Mouse (Mus musculus) forebrain, embryonic 13.5 days (tissue): ENCODE measurements at regions not wholly inside any gene's neighbourhood (a gene's known extent, or its start where the extent isn't known, plus 50 kb on each side); places are given as distances from the start of the nearest gene placed in this dataset.
A peak's percentile ranks its signal among the peaks of the same experiment; 100 is the strongest.
"Not testable (repeated sequence)": the region's sequence is repeated elsewhere in the genome, so short reads cannot be mapped to it uniquely, and the experiment has no call there.

Experiments
- ATAC-seq: fragments of 200-750 bp; cut with Nextera tagmentation; 2 replicates; pipeline ENCODE4 v1.8.0; 2017
- H3K27ac ChIP-seq: fragments of 300-500 bp; sonication (generic); 2 replicates; pipeline ENCODE4 v1.5.1; 2015; ENCODE audit warnings: inconsistent platforms, mild to moderate bottlenecking, moderate library complexity
- H3K27me3 ChIP-seq: fragments of 300-500 bp; sonication (generic); 2 replicates; pipeline ENCODE4 v1.6.1; 2015; ENCODE audit warnings: mild to moderate bottlenecking, inconsistent platforms
- H3K36me3 ChIP-seq: fragments of 300-500 bp; sonication (generic); 2 replicates; pipeline ENCODE4 v1.6.1; 2015; ENCODE audit warnings: mild to moderate bottlenecking, inconsistent platforms; ENCODE audit not compliant: poor library complexity, severe bottlenecking
- H3K4me1 ChIP-seq: fragments of 300-500 bp; sonication (generic); 2 replicates; pipeline ENCODE4 v1.6.1; 2015; ENCODE audit warnings: inconsistent platforms
- H3K4me2 ChIP-seq: fragments of 300-500 bp; sonication (generic); 2 replicates; pipeline ENCODE4 v1.6.1; 2015; ENCODE audit warnings: inconsistent platforms, mild to moderate bottlenecking, moderate library complexity
- H3K4me3 ChIP-seq: fragments of 300-500 bp; sonication (generic); 2 replicates; pipeline ENCODE4 v1.5.1; 2015; ENCODE audit warnings: mild to moderate bottlenecking, inconsistent platforms
- H3K9ac ChIP-seq: fragments of 300-500 bp; sonication (generic); 2 replicates; pipeline ENCODE4 v1.6.1; 2015; ENCODE audit warnings: mild to moderate bottlenecking, inconsistent platforms
- H3K9me3 ChIP-seq: fragments of 300-500 bp; sonication (generic); replicated peaks from 2 replicates; pipeline ENCODE4 v1.6.1; 2016; ENCODE audit warnings: inconsistent platforms
- WGBS: fragments of 180-500 bp; shearing (Covaris S2); methylation state at CpG from one replicate; pipeline ENCODE4 v1.1.7; 2015; 5-methylcytosine and 5-hydroxymethylcytosine counted together

GRCm38 (mm10) chr15:96078580-96078979 is 208.7 kb upstream of the Arid2 start:
- no peak for ATAC-seq
- Histone ChIP-seq H3K4me3 (no peak overlapping the region), H3K4me2 (no peak overlapping the region), H3K27ac (no peak overlapping the region), H3K36me3 (no peaks in the 10 kb centered on the region), H3K9ac (no peak overlapping the region), H3K9me3 (no peaks in the 10 kb centered on the region), H3K27me3 (no peaks in the 10 kb centered on the region), H3K4me1 (no peaks in the 10 kb centered on the region)
- WGBS: 61% methylated on average over 2 of the region's 2 CpGs

GRCm38 (mm10) chr15:96089676-96090075 is 197.6 kb upstream of the Arid2 start:
- no peaks in the 10 kb centered on the region for H3K36me3 ChIP-seq
- no peak overlapping the region for H3K9ac ChIP-seq
- H3K27me3 ChIP-seq: no peaks in the 10 kb centered on the region
- H3K27ac ChIP-seq: no peak overlapping the region
- no peaks in the 10 kb centered on the region for H3K9me3 ChIP-seq
- H3K4me1 ChIP-seq: no peaks in the 10 kb centered on the region
- 91% methylated on average over 9 of the region's 9 CpGs for WGBS
- no peak for ATAC-seq
- H3K4me3 ChIP-seq: no peak overlapping the region
- H3K4me2 ChIP-seq: no peak overlapping the region

GRCm38 (mm10) chr15:96096438-96096837 is 190.9 kb upstream of the Arid2 start:
- Histone ChIP-seq H3K27me3 (no peaks in the 10 kb centered on the region), H3K4me2 (no peak overlapping the region), H3K9ac (no peak overlapping the region), H3K4me3 (no peak overlapping the region), H3K27ac (no peak overlapping the region), H3K36me3 (no peaks in the 10 kb centered on the region), H3K4me1 (no peaks in the 10 kb centered on the region), H3K9me3 (no peaks in the 10 kb centered on the region)
- 92% methylated on average over 3 of the region's 3 CpGs for WGBS
- no peak for ATAC-seq

GRCm38 (mm10) chr15:96098821-96099220 is 188.5 kb upstream of the Arid2 start:
- Histone ChIP-seq H3K9me3 (no peaks in the 10 kb centered on the region), H3K36me3 (no peaks in the 10 kb centered on the region), H3K9ac (no peak overlapping the region), H3K27me3 (no peaks in the 10 kb centered on the region), H3K27ac (no peak overlapping the region), H3K4me1 (peaks cover 2% of the 10 kb centered on the region; the same call in 1 of the 2 replicates), H3K4me3 (no peak overlapping the region), H3K4me2 (no peak overlapping the region)
- ATAC-seq: no peak
- 71% methylated on average over 5 of the region's 5 CpGs for WGBS

DNA sequence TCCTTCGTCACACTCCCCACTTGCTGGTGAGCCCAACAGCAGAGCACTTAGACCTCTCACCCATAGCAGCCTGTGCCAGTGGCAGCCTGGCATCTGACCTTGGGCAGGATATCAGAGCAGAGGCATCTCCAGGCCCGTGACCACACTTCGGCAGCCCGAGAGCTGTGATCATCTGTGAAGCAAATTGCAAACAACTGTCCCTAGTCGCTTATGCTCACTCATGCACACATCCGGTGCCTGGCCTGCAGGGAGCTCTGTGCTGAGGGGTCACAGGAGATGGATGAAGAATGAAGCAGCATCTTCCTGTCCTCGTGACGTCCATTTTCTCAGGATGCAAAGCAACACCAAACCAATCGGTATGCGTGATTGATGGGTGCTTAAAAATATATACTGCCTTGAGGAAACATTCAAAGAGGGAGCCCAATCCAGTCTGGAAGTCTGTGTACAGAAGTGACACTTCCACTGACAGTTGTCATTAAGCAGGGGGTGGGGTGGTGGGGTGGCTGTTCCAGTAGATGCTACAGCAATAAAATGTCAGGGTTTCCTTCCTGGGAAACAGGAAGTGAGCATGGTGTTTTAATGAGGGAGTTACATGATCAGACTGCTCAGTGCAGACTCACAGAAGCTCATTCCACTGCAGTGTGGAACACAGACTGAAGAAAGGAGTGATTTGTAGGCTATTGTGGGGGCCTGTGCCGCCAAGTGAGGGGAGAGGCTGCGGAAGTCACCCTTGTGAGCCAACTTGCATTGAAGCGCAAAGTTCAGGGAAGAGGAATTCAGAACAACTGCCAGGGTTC is 187.3 kb upstream of the Arid2 start:
- not testable (repeated sequence) for H3K4me3 ChIP-seq, H3K9ac ChIP-seq, H3K9me3 ChIP-seq, ATAC-seq, H3K36me3 ChIP-seq, H3K4me1 ChIP-seq, H3K4me2 ChIP-seq, H3K27ac ChIP-seq, H3K27me3 ChIP-seq
- WGBS: 88% methylated on average over 13 of the region's 13 CpGs

DNA sequence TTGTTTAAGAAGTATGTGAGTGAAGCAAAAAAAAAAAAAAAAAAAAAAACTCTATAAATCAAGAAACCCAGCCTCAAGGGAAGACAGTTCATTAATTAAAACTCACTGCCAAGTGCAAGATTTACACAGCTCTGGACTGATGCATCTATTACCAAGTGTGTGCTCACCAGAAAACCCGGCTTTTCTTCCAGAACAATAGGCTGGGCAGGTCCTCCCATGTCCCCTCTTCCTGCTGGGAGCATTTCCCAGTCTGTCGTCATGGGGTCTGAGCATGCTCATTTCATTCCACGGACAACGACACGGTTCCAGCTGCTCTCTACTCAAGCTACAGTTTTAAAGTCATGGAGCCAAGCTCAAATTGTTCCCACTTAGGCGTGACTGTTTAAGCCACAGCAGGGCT is 183.6 kb upstream of the Arid2 start:
- peaks cover 11% of the 10 kb centered on the region; the same call in 1 of the 2 replicates for H3K4me1 ChIP-seq
- ATAC-seq: peak; percentile 75
- H3K36me3 ChIP-seq: no peaks in the 10 kb centered on the region
- H3K27ac ChIP-seq: no peak overlapping the region
- H3K9ac ChIP-seq: no peak overlapping the region
- no peaks in the 10 kb centered on the region for H3K27me3 ChIP-seq
- no peak overlapping the region for H3K4me2 ChIP-seq
- H3K9me3 ChIP-seq: no peaks in the 10 kb centered on the region
- no peak overlapping the region for H3K4me3 ChIP-seq
- WGBS: 32% methylated on average over 6 of the region's 6 CpGs

DNA sequence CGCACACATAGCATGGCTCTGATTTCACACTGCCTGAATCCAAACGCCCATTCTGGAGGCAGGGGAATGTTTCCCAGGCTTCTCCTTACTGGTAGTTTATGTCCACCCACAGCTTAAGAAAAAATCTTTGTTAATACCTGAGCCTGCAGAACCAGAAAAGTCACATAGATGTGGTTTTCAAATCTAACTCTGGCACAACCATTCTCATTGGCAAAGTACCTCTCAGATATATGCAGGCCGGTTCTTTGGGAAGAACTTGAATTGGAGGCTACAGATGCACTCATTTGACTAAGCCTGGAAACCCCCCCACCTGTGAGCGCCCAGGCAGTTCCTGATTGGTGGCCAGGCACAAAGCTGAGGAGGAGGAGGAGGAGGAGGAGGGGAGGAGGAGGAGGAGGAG is 179.8 kb upstream of the Arid2 start:
- H3K27ac ChIP-seq: no peak overlapping the region
- 0 out of 2 replicates have a peak, but pooled peaks cover 4% of the 10 kb centered on the region for H3K9me3 ChIP-seq
- no peak overlapping the region for H3K4me2 ChIP-seq
- no peak overlapping the region for H3K9ac ChIP-seq
- no peak for ATAC-seq
- no peak overlapping the region for H3K4me3 ChIP-seq
- no peaks in the 10 kb centered on the region for H3K36me3 ChIP-seq
- H3K4me1 ChIP-seq: peaks cover 11% of the 10 kb centered on the region; the same call in 1 of the 2 replicates
- WGBS: 64% methylated on average over 4 of the region's 4 CpGs
- no peaks in the 10 kb centered on the region for H3K27me3 ChIP-seq

DNA sequence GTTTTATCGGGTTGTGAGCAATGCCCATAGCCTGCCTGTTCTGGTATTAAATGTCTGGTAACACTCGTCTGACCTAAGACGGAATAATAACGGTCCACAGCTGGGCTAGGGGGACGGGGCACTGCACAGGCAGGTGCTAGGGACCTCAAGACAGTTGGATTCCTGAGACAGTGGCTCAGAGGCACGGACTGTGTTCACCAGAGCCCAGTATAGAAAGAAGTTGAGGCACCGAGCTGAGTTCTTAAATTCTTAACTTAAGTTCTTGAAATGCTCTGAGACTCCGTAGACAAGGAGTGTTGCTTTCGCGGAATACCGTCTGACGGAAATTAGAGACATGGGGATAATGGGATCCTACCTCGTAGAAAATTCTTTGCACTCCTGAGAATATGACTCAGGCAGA is 174.2 kb upstream of the Arid2 start:
- Histone ChIP-seq H3K4me2 (no peak overlapping the region), H3K9ac (no peak overlapping the region), H3K27me3 (no peaks in the 10 kb centered on the region), H3K27ac (no peak overlapping the region), H3K4me3 (no peak overlapping the region), H3K36me3 (no peaks in the 10 kb centered on the region), H3K4me1 (no peaks in the 10 kb centered on the region), H3K9me3 (0 out of 2 replicates have a peak, but pooled peaks cover 4% of the 10 kb centered on the region)
- WGBS: 93% methylated on average over 13 of the region's 13 CpGs
- no peak for ATAC-seq

GRCm38 (mm10) chr15:96114616-96115015 is 172.7 kb upstream of the Arid2 start:
- Histone ChIP-seq H3K4me2 (no peak overlapping the region), H3K9ac (no peak overlapping the region), H3K4me1 (no peaks in the 10 kb centered on the region), H3K4me3 (no peak overlapping the region), H3K9me3 (0 out of 2 replicates have a peak, but pooled peaks cover 2% of the 10 kb centered on the region), H3K36me3 (no peaks in the 10 kb centered on the region), H3K27me3 (no peaks in the 10 kb centered on the region), H3K27ac (no peak overlapping the region)
- 82% methylated on average over 9 of the region's 9 CpGs for WGBS
- no peak for ATAC-seq

GRCm38 (mm10) chr15:96115196-96115595 is 172.1 kb upstream of the Arid2 start:
- Histone ChIP-seq H3K27me3 (no peaks in the 10 kb centered on the region), H3K9me3 (no peaks in the 10 kb centered on the region), H3K4me3 (no peak overlapping the region), H3K4me1 (no peaks in the 10 kb centered on the region), H3K27ac (no peak overlapping the region), H3K36me3 (no peaks in the 10 kb centered on the region), H3K4me2 (no peak overlapping the region), H3K9ac (no peak overlapping the region)
- 46% methylated on average over 10 of the region's 10 CpGs for WGBS
- no peak for ATAC-seq

GRCm38 (mm10) chr15:96119240-96119639 is 168.1 kb upstream of the Arid2 start:
- Histone ChIP-seq H3K9ac (no peak overlapping the region), H3K9me3 (0 out of 2 replicates have a peak, but pooled peaks cover 5% of the 10 kb centered on the region), H3K27me3 (no peaks in the 10 kb centered on the region), H3K36me3 (no peaks in the 10 kb centered on the region), H3K27ac (no peak overlapping the region), H3K4me1 (no peaks in the 10 kb centered on the region), H3K4me3 (no peak overlapping the region), H3K4me2 (no peak overlapping the region)
- WGBS: 95% methylated on average over 7 of the region's 7 CpGs
- ATAC-seq: no peak

DNA sequence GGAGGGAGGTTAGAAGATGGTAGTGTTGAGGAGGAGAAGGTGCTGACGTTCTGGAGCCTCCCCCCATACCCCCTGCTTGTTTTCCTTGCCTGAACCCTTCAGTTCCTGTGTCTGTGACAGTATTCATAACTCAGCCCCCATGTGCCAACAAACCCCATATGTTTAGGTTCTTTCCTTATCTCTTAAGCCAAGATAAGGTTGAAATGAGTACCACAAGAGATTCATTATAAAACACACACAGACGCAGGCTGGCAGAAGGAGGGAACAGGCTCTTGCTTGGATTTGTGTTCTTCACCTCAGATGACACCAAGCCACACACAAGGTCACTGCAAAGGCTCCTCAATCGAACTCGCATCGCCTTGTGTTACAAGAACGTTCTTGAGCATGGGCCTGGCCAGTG is 162.9 kb upstream of the Arid2 start:
- WGBS: 88% methylated on average over 6 of the region's 6 CpGs
- H3K27ac ChIP-seq: no peak overlapping the region

DNA sequence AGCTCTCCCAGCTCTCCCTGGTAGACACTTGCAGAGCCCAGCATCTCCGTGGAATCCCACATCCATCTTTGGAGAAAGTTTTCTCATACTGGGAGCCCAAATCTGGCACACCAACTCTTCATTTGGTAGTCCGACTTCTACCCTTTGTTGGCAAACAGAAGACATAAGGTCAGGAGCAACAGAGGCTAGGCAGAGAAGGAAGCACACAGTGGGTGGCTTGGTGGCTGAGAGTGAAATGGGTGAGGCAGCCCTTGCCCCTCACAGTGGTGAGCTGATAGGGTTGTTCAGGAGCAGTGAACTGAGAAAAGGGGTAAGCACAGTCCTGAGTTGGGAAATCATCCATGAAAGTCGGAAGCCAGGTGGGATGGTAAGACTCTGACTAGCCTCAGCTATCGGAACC is 157.6 kb upstream of the Arid2 start:
- Histone ChIP-seq H3K9me3 (no peaks in the 10 kb centered on the region), H3K4me2 (no peak overlapping the region), H3K36me3 (no peaks in the 10 kb centered on the region), H3K27ac (no peak overlapping the region), H3K27me3 (no peaks in the 10 kb centered on the region), H3K4me1 (peaks cover 13% of the 10 kb centered on the region), H3K9ac (no peak overlapping the region), H3K4me3 (no peak overlapping the region)
- no peak for ATAC-seq
- 88% methylated on average over 4 of the region's 4 CpGs for WGBS

More for the DNA sequence above, 162.9 kb upstream of the Arid2 start:
- no peaks in the 10 kb centered on the region for H3K27me3 ChIP-seq
- no peak overlapping the region for H3K4me2 ChIP-seq
- H3K4me3 ChIP-seq: no peak overlapping the region
- ATAC-seq: no peak
- H3K9ac ChIP-seq: no peak overlapping the region
- no peaks in the 10 kb centered on the region for H3K4me1 ChIP-seq
- 0 out of 2 replicates have a peak, but pooled peaks cover 5% of the 10 kb centered on the region for H3K9me3 ChIP-seq
- H3K36me3 ChIP-seq: no peaks in the 10 kb centered on the region
